Comparison of ENCODE assay signal across 21 mouse cellular contexts in the genomic region with DNA sequence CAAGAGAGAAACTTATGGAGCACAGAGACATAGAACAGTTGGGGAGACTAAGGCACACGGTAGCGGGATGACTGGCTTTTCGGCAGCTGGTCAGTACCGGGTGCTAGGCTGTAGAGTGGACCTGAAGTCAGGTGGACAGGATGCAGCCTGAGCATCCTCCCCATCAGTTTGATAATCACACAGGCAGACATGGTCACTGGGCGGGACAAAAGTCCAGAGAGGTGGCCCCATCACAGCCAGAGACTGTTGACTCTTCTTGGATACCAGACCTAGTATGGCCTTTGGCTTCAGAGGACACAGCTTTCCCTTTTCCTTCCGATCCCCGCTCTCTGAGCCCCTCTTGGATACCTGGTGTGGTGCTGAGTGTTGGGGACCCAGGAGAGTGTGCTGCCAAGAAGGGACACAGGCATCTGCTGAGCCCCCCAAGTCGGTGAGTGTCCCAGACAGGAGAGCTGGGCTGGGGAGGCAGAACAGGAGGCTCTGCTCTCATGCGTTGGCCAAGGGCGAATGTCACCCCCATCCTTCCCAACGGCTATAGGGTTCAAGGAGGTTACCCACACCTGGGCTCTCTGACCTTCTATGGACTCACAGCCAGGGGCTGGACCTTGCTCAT. TPM values are rescaled to one million over a fixed set of nuclear protein-coding genes. Genes with fewer than 3 reads are reported as not detected.
A peak's percentile ranks its signal among the peaks of the same experiment; 100 is the strongest.
DNase-seq lines count a peak whose midpoint lies in the region; ATAC-seq and TF ChIP-seq lines count a peak whose summit lies in the region.
"Had no signal": no experiment of that assay in that cellular context is flagged by ENCODE, and none has a peak within 500 bp of the region (broad histone marks: within the 10 kb centered on the region; RNA-seq: fewer than 3 reads in every experiment).

No protein-coding gene starts in this region.

- TF ChIP-seq POLR2A in kidney, adult 2 months (IDR thresholded peaks at IDR 0.05; ENCODE audit: low read depth, low read length) = no peak

- no peak overlapping the region for H3K9ac ChIP-seq in liver, embryonic 15.5 days
- no peak overlapping the region for H3K9ac ChIP-seq in midbrain, postnatal 0 days (replicated peaks; ENCODE audit: low read length, poor library complexity, severe bottlenecking)
- H3K9ac ChIP-seq: embryonic facial prominence, embryonic 12.5 days; limb, embryonic 15.5 days had no signal

- H3K36me3 ChIP-seq in kidney, adult 2 months (ENCODE audit: control insufficient read depth, insufficient read depth, low read length) = peaks cover 1% of the 10 kb centered on the region; the same call in 1 of the 2 replicates
- no peaks in the 10 kb centered on the region for H3K36me3 ChIP-seq in liver, embryonic 15.5 days (replicated peaks)
- peaks cover 7% of the 10 kb centered on the region for H3K36me3 ChIP-seq in midbrain, postnatal 0 days (ENCODE audit: insufficient read depth, low read length)
- H3K36me3 ChIP-seq: embryonic facial prominence, embryonic 12.5 days had no signal

- peaks cover 59% of the 10 kb centered on the region for H3K4me1 ChIP-seq in kidney, adult 2 months (ENCODE audit: control insufficient read depth, insufficient read depth, low read length)
- peaks cover 22% of the 10 kb centered on the region for H3K4me1 ChIP-seq in liver, embryonic 15.5 days (replicated peaks)
- no peaks in the 10 kb centered on the region for H3K4me1 ChIP-seq in midbrain, postnatal 0 days (ENCODE audit: insufficient read depth, low read length)

- TF ChIP-seq CTCF in gastrocnemius, adult 2 months (IDR thresholded peaks at IDR 0.05) = no peak
- TF ChIP-seq CTCF in kidney, adult 2 months (conservative IDR thresholded peaks at IDR 0.05; ENCODE audit: insufficient read depth, insufficient read length, low read depth, low read length) = no peak
- TF ChIP-seq CTCF in midbrain, postnatal 0 days (IDR thresholded peaks at IDR 0.05) = no peak

- DNase-seq in gastrocnemius, adult 2 months = no peak
- DNase-seq in gastrocnemius, postnatal 14 days = no peak
- peak; percentile 15 for DNase-seq in kidney, adult 2 months
- no peak for DNase-seq in kidney, adult 8-10 months
- DNase-seq in liver = peak; percentile 34
- no peak for DNase-seq in midbrain, postnatal 0 days (ENCODE audit: low spot score)
- DNase-seq in adrenal gland, postnatal 36 days = no peak
- DNase-seq: adrenal gland, postnatal 10 days; cerebellum, adult 11-12 months; gastrocnemius, postnatal 25 days; heart, postnatal 14 days; kidney, postnatal 36 days; lung, postnatal 36 days; thymus, postnatal 4 days had no signal

- H3K9me3 ChIP-seq in liver, embryonic 15.5 days (replicated peaks) = no peaks in the 10 kb centered on the region
- no peaks in the 10 kb centered on the region for H3K9me3 ChIP-seq in midbrain, postnatal 0 days (ENCODE audit: low read length)
- H3K9me3 ChIP-seq: embryonic facial prominence, embryonic 12.5 days; limb, embryonic 15.5 days had no signal

- intact Hi-C loops in gastrocnemius, adult 2 months (cut with DNase I) = no loop called here
- intact Hi-C loops in gastrocnemius, postnatal 14 days (cut with DNase I; ENCODE audit: low total_unique reads) = no loop called here

- peak overlapping the region; percentile 99 for H3K4me3 ChIP-seq in gastrocnemius, adult 2 months
- no peak overlapping the region for H3K4me3 ChIP-seq in kidney, adult 2 months (ENCODE audit: insufficient read depth, low read depth, low read length)
- peak overlapping the region; percentile 17 for H3K4me3 ChIP-seq in liver, embryonic 15.5 days (replicated peaks)
- no peak overlapping the region for H3K4me3 ChIP-seq in midbrain, postnatal 0 days (ENCODE audit: low read depth, low read length)
- H3K4me3 ChIP-seq: embryonic facial prominence, embryonic 12.5 days; limb, embryonic 15.5 days had no signal

- peak overlapping the region; percentile 100 for H3K27ac ChIP-seq in gastrocnemius, adult 2 months
- peak overlapping the region; percentile 29 for H3K27ac ChIP-seq in kidney, adult 2 months (ENCODE audit: insufficient read depth, low read depth, low read length)
- H3K27ac ChIP-seq in liver, embryonic 15.5 days (replicated peaks) = peak overlapping the region; percentile 78
- H3K27ac ChIP-seq in midbrain, postnatal 0 days (ENCODE audit: low read depth, low read length) = no peak overlapping the region
- H3K27ac ChIP-seq: embryonic facial prominence, embryonic 12.5 days; limb, embryonic 15.5 days had no signal

- no peaks in the 10 kb centered on the region for H3K27me3 ChIP-seq in kidney, adult 2 months (replicated peaks; ENCODE audit: control insufficient read depth, insufficient read depth, low read length)
- peaks cover 51% of the 10 kb centered on the region for H3K27me3 ChIP-seq in liver, embryonic 15.5 days
- H3K27me3 ChIP-seq in midbrain, postnatal 0 days (ENCODE audit: insufficient read depth, low read length) = 0 out of 2 replicates have a peak, but pooled peaks cover 4% of the 10 kb centered on the region

- 0 out of 2 replicates have a peak, but pooled peaks have one; percentile 10 for ATAC-seq in liver, embryonic 15.5 days (ENCODE audit: insufficient read depth)
- ATAC-seq in midbrain, postnatal 0 days (ENCODE audit: low FRiP score) = no peak
- ATAC-seq: intestine, embryonic 16.5 days had no signal

- WGBS in kidney, adult 2 months = 89% methylated on average over 11 of the region's 11 CpGs
- 63% methylated on average over 11 of the region's 11 CpGs for WGBS in liver, embryonic 15.5 days (ENCODE audit: insufficient replicate concordance)
- WGBS in midbrain, postnatal 0 days = 94% methylated on average over 11 of the region's 11 CpGs

- peak overlapping the region; percentile 47 for H3K4me2 ChIP-seq in liver, embryonic 15.5 days
- H3K4me2 ChIP-seq in midbrain, postnatal 0 days (ENCODE audit: low read depth, low read length, poor library complexity, severe bottlenecking) = no peak overlapping the region
- H3K4me2 ChIP-seq: embryonic facial prominence, embryonic 12.5 days; limb, embryonic 15.5 days had no signal

RNA-seq across cellular contexts. Expression of a gene that starts 2.8 kb away (rescaled TPM):
- total RNA-seq in gastrocnemius, adult 2 months (2021) = 10 to 100 TPM; 54.4 to 64.4 TPM
- total RNA-seq in gastrocnemius, postnatal 14 days (2021) = 10 to 100 TPM; 15.2 to 39.8 TPM
- 131 and 170 TPM in 2 replicates for polyA plus RNA-seq in kidney, adult 2 months (2012; rRNA removed)
- polyA plus RNA-seq in liver, embryonic 15.5 days (2015; fragmentation: Nextera tagmentation; extraction: Ambion mirVana) = 18.4 and 22.4 TPM in 2 replicates
- 34.2 and 35.1 TPM in 2 replicates for total RNA-seq in midbrain, postnatal 0 days (2014; rRNA removed)
- 20.6 and 22.3 TPM in 2 replicates for polyA plus RNA-seq in midbrain, postnatal 0 days (2015; fragmentation: Nextera tagmentation; extraction: Ambion mirVana)
- total RNA-seq in adrenal gland, postnatal 36 days (2021) = 10 to 100 TPM; 31.8 to 35.7 TPM
- total RNA-seq: monocyte, adult 5-6 weeks; neutrophil, adult 5-6 weeks had no signal

RNA-seq across cellular contexts. Expression of a gene that starts 21.1 kb away (rescaled TPM):
- total RNA-seq in gastrocnemius, adult 2 months (2021) = 1 to 10 TPM; 3.6 to 5.3 TPM
- total RNA-seq in gastrocnemius, postnatal 14 days (2021) = 1 to 10 TPM; 3.0 to 6.8 TPM
- polyA plus RNA-seq in kidney, adult 2 months (2012; rRNA removed) = 253 and 260 TPM in 2 replicates
- 32.1 and 39.0 TPM in 2 replicates for polyA plus RNA-seq in liver, embryonic 15.5 days (2015; fragmentation: Nextera tagmentation; extraction: Ambion mirVana)
- total RNA-seq in midbrain, postnatal 0 days (2014; rRNA removed) = 111 and 125 TPM in 2 replicates
- 83.8 and 101 TPM in 2 replicates for polyA plus RNA-seq in midbrain, postnatal 0 days (2015; fragmentation: Nextera tagmentation; extraction: Ambion mirVana)
- total RNA-seq in adrenal gland, postnatal 36 days (2021) = 100 to 1,000 TPM; 136 to 172 TPM
- total RNA-seq: monocyte, adult 5-6 weeks; neutrophil, adult 5-6 weeks had no signal

RNA-seq across cellular contexts. Expression of a gene that starts 36.5 kb away (rescaled TPM):
- under 1 TPM; 0.11 to 0.13 TPM for total RNA-seq in gastrocnemius, adult 2 months (2021)
- total RNA-seq in gastrocnemius, postnatal 14 days (2021) = under 1 TPM; 0.29 to 0.84 TPM
- polyA plus RNA-seq in kidney, adult 2 months (2012; rRNA removed) = 0.05 and 0.27 TPM in 2 replicates
- 0.08 TPM in 1 of 2 replicates, not detected in the other for polyA plus RNA-seq in liver, embryonic 15.5 days (2015; fragmentation: Nextera tagmentation; extraction: Ambion mirVana)
- total RNA-seq in midbrain, postnatal 0 days (2014; rRNA removed) = 3.5 and 22.7 TPM in 2 replicates
- 7.9 TPM in 2 replicates for polyA plus RNA-seq in midbrain, postnatal 0 days (2015; fragmentation: Nextera tagmentation; extraction: Ambion mirVana)
- 1 to 10 TPM in 1 of 2 experiments, under 1 TPM in 1; 0.46 to 1.2 TPM for total RNA-seq in adrenal gland, postnatal 36 days (2021)
- total RNA-seq: monocyte, adult 5-6 weeks had no signal
- polyA plus RNA-seq: heart, embryonic 11.5 days had no signal

Comparison
In these comparisons a context has a peak if more than half of its experiments do, and no peak if none do; other contexts are left out.
1. DNase-seq: peak in kidney, adult 2 months (single experiment) and liver (single experiment); none in gastrocnemius, adult 2 months (single experiment), gastrocnemius, postnatal 14 days (single experiment), kidney, adult 8-10 months (0 of 2), midbrain, postnatal 0 days (single experiment) and adrenal gland, postnatal 36 days (0 of 2).
2. H3K4me3 ChIP-seq: peak in gastrocnemius, adult 2 months (single experiment) and liver, embryonic 15.5 days (single experiment); none in kidney, adult 2 months (single experiment) and midbrain, postnatal 0 days (single experiment).
3. RNA of a gene that starts 21.1 kb away (total RNA-seq): 136 to 172 TPM in adrenal gland, postnatal 36 days and 111 to 125 TPM in midbrain, postnatal 0 days; 3.0 to 6.8 TPM in gastrocnemius, postnatal 14 days and 3.6 to 5.3 TPM in gastrocnemius, adult 2 months; every median in the first group is over 10 times any median in the second.